ENCODE assay signal across 25 mouse cellular contexts in genomic region chr5:136078136-136078535, GRCm38 (mm10). TPM values are rescaled to one million over a fixed set of nuclear protein-coding genes. Genes with fewer than 3 reads are reported as not detected.
DNase-seq lines count a peak whose midpoint lies in the region; ATAC-seq and TF ChIP-seq lines count a peak whose summit lies in the region.
"Had no signal": no experiment of that assay in that cellular context is flagged by ENCODE, and none has a peak within 500 bp of the region (broad histone marks: within the 10 kb centered on the region; RNA-seq: fewer than 3 reads in every experiment).

No protein-coding gene starts in this region.

- H3K4me3 ChIP-seq in gastrocnemius, adult 2 months = no peak overlapping the region
- no peak overlapping the region for H3K4me3 ChIP-seq in olfactory bulb, adult 2 months (ENCODE audit: insufficient read depth, low read depth, low read length)
- no peak overlapping the region for H3K4me3 ChIP-seq in kidney, adult 2 months (ENCODE audit: insufficient read depth, low read depth, low read length)
- H3K4me3 ChIP-seq: embryonic facial prominence, embryonic 10.5 days; embryonic facial prominence, embryonic 12.5 days; forebrain, embryonic 13.5 days; forebrain, embryonic 15.5 days had no signal

- peaks cover 7% of the 10 kb centered on the region for H3K4me1 ChIP-seq in olfactory bulb, adult 2 months (ENCODE audit: control insufficient read depth, insufficient read depth, low read length)
- peaks cover 3% of the 10 kb centered on the region; the same call in 1 of the 2 replicates for H3K4me1 ChIP-seq in kidney, adult 2 months (ENCODE audit: control insufficient read depth, insufficient read depth, low read length)

- intact Hi-C loops in gastrocnemius, adult 2 months (cut with DNase I) = no loop called here
- intact Hi-C loops in gastrocnemius, postnatal 14 days (cut with DNase I; ENCODE audit: low total_unique reads) = no loop called here

- H3K27ac ChIP-seq in gastrocnemius, adult 2 months = peak overlapping the region; percentile 79; the same call in 1 of the 2 replicates
- H3K27ac ChIP-seq in olfactory bulb, adult 2 months (ENCODE audit: insufficient read depth, low read depth, low read length) = 0 out of 2 replicates have a peak overlapping the region, but pooled peaks have one; percentile 40
- no peak overlapping the region for H3K27ac ChIP-seq in kidney, adult 2 months (ENCODE audit: insufficient read depth, low read depth, low read length)
- H3K27ac ChIP-seq: embryonic facial prominence, embryonic 10.5 days; embryonic facial prominence, embryonic 12.5 days; forebrain, embryonic 13.5 days; forebrain, embryonic 15.5 days had no signal

- no peaks in the 10 kb centered on the region for H3K36me3 ChIP-seq in kidney, adult 2 months (ENCODE audit: control insufficient read depth, insufficient read depth, low read length)
- H3K36me3 ChIP-seq: embryonic facial prominence, embryonic 10.5 days; embryonic facial prominence, embryonic 12.5 days; forebrain, embryonic 15.5 days; G1E had no signal

- DNase-seq in gastrocnemius, adult 2 months = no peak
- no peak for DNase-seq in gastrocnemius, postnatal 14 days
- DNase-seq in kidney, adult 2 months = no peak
- DNase-seq in heart, adult 11 months = no peak
- DNase-seq: adrenal gland, adult 2 months; adrenal gland, postnatal 10 days; adrenal gland, postnatal 25 days; B cell, adult 2 months; cerebellum, adult 11-12 months; cerebellum, adult 2 months; cerebellum, adult 9-10 months; cerebellum, postnatal 10 days; cerebellum, postnatal 25 days; forebrain, postnatal 0 days had no signal

- peak; percentile 52 for ATAC-seq in megakaryocyte progenitor cell, adult 5-6 weeks (replicated peaks; ENCODE audit: poor library complexity)
- ATAC-seq: CD4-positive, CD25-positive, alpha-beta regulatory T cell, adult 4 months; forebrain, embryonic 13.5 days; forebrain, embryonic 15.5 days; forebrain, postnatal 0 days had no signal

- no peaks in the 10 kb centered on the region for H3K27me3 ChIP-seq in kidney, adult 2 months (replicated peaks; ENCODE audit: control insufficient read depth, insufficient read depth, low read length)
- H3K27me3 ChIP-seq: embryonic facial prominence, embryonic 12.5 days; forebrain, embryonic 13.5 days; forebrain, embryonic 15.5 days had no signal

- TF ChIP-seq CTCF in gastrocnemius, adult 2 months (IDR thresholded peaks at IDR 0.05) = no peak
- no peak for TF ChIP-seq CTCF in olfactory bulb, adult 2 months (IDR thresholded peaks at IDR 0.05; ENCODE audit: insufficient read depth, low read depth, low read length)
- no peak for TF ChIP-seq CTCF in kidney, adult 2 months (conservative IDR thresholded peaks at IDR 0.05; ENCODE audit: insufficient read depth, insufficient read length, low read depth, low read length)

- WGBS in olfactory bulb, adult 2 months = 88% methylated on average over 5 of the region's 5 CpGs
- WGBS in kidney, adult 2 months = 96% methylated on average over 5 of the region's 5 CpGs

- no peak for TF ChIP-seq POLR2A in olfactory bulb, adult 2 months (IDR thresholded peaks at IDR 0.05; ENCODE audit: insufficient read depth, low read depth, low read length)
- no peak for TF ChIP-seq POLR2A in kidney, adult 2 months (IDR thresholded peaks at IDR 0.05; ENCODE audit: low read depth, low read length)

RNA-seq across cellular contexts. Expression of gene Rasa4, which starts 5.6 kb away (rescaled TPM):
- total RNA-seq in gastrocnemius, adult 2 months (2021) = 10 to 100 TPM; 25.0 to 28.8 TPM
- total RNA-seq in gastrocnemius, postnatal 14 days (2021) = 10 to 100 TPM; 14.6 to 15.3 TPM
- total RNA-seq in megakaryocyte progenitor cell, adult 5-6 weeks (2015) = 31.4 and 43.2 TPM in 2 replicates
- total RNA-seq in megakaryocyte progenitor cell, adult 5-6 weeks (2017) = 21.5 and 31.9 TPM in 2 replicates
- polyA plus RNA-seq in olfactory bulb, adult 2 months (2012; ENCODE audit: insufficient read depth, insufficient read length, low replicate concordance, missing spikeins) = not detected in 2 replicates
- 7.6 and 9.1 TPM in 2 replicates for polyA plus RNA-seq in kidney, adult 2 months (2012; rRNA removed)

RNA-seq across cellular contexts. Expression of gene Upk3bl, which starts 23.8 kb away (rescaled TPM):
- total RNA-seq in gastrocnemius, adult 2 months (2021) = not detected
- under 1 TPM in 1 of 2 experiments, not detected in 1; 0.27 TPM for total RNA-seq in gastrocnemius, postnatal 14 days (2021)
- 0.59 and 1.4 TPM in 2 replicates for total RNA-seq in megakaryocyte progenitor cell, adult 5-6 weeks (2015)
- total RNA-seq in megakaryocyte progenitor cell, adult 5-6 weeks (2017) = 0.17 and 1.0 TPM in 2 replicates
- polyA plus RNA-seq in olfactory bulb, adult 2 months (2012; ENCODE audit: insufficient read depth, insufficient read length, low replicate concordance, missing spikeins) = not detected in 2 replicates
- polyA plus RNA-seq in kidney, adult 2 months (2012; rRNA removed) = 0.52 and 0.96 TPM in 2 replicates
- total RNA-seq: adrenal gland, postnatal 25 days; CH12.LX; forebrain, postnatal 0 days; G1E had no signal
- polyA plus RNA-seq: adrenal gland, adult 2 months; CD4-positive, CD25-positive, alpha-beta regulatory T cell, adult 4 months; forebrain, embryonic 13.5 days; forebrain, embryonic 15.5 days; forebrain, postnatal 0 days; G1E had no signal

RNA-seq across cellular contexts. Expression of gene Polr2j, which starts 38.3 kb away (rescaled TPM):
- total RNA-seq in gastrocnemius, adult 2 months (2021) = 10 to 100 TPM; 62.9 to 69.6 TPM
- total RNA-seq in gastrocnemius, postnatal 14 days (2021) = 10 to 100 TPM; 52.9 to 66.0 TPM
- total RNA-seq in megakaryocyte progenitor cell, adult 5-6 weeks (2015) = 115 and 120 TPM in 2 replicates
- 127 and 153 TPM in 2 replicates for total RNA-seq in megakaryocyte progenitor cell, adult 5-6 weeks (2017)
- polyA plus RNA-seq in olfactory bulb, adult 2 months (2012; ENCODE audit: insufficient read depth, insufficient read length, low replicate concordance, missing spikeins) = not detected in 2 replicates
- 88.9 and 103 TPM in 2 replicates for polyA plus RNA-seq in kidney, adult 2 months (2012; rRNA removed)

RNA-seq across cellular contexts. Expression of gene Upk3b, which starts 39.8 kb away (rescaled TPM):
- total RNA-seq in gastrocnemius, adult 2 months (2021) = not detected
- total RNA-seq in gastrocnemius, postnatal 14 days (2021) = not detected
- not detected in 2 replicates for total RNA-seq in megakaryocyte progenitor cell, adult 5-6 weeks (2015)
- total RNA-seq in megakaryocyte progenitor cell, adult 5-6 weeks (2017) = not detected in 2 replicates
- not detected in 2 replicates for polyA plus RNA-seq in olfactory bulb, adult 2 months (2012; ENCODE audit: insufficient read depth, insufficient read length, low replicate concordance, missing spikeins)
- 7.7 and 8.1 TPM in 2 replicates for polyA plus RNA-seq in kidney, adult 2 months (2012; rRNA removed)
- total RNA-seq: CH12.LX had no signal
- polyA plus RNA-seq: CD4-positive, CD25-positive, alpha-beta regulatory T cell, adult 4 months; cerebellum, adult 2 months; cortical plate, adult 2 months; forebrain, embryonic 11.5 days; forebrain, embryonic 13.5 days; forebrain, embryonic 15.5 days; forebrain, postnatal 0 days; G1E had no signal

RNA-seq across cellular contexts. Expression of gene Lrwd1, which starts 57.7 kb away (rescaled TPM):
- total RNA-seq in gastrocnemius, adult 2 months (2021) = 1 to 10 TPM; 4.6 to 5.5 TPM
- total RNA-seq in gastrocnemius, postnatal 14 days (2021) = 1 to 10 TPM; 4.0 to 4.3 TPM
- 13.2 and 16.5 TPM in 2 replicates for total RNA-seq in megakaryocyte progenitor cell, adult 5-6 weeks (2015)
- total RNA-seq in megakaryocyte progenitor cell, adult 5-6 weeks (2017) = 52.6 and 56.5 TPM in 2 replicates
- not detected in 2 replicates for polyA plus RNA-seq in olfactory bulb, adult 2 months (2012; ENCODE audit: insufficient read depth, insufficient read length, low replicate concordance, missing spikeins)
- polyA plus RNA-seq in kidney, adult 2 months (2012; rRNA removed) = 18.4 and 19.9 TPM in 2 replicates
